Mouse (Mus musculus): ENCODE results near the gene Stum. TPM values are rescaled to one million over a fixed set of nuclear protein-coding genes. Genes with fewer than 3 reads are reported as not detected.

Stum gene
- total and polyA plus RNA-seq, 2 experiments, result 0.09 to 0.22 TPM

DNA sequence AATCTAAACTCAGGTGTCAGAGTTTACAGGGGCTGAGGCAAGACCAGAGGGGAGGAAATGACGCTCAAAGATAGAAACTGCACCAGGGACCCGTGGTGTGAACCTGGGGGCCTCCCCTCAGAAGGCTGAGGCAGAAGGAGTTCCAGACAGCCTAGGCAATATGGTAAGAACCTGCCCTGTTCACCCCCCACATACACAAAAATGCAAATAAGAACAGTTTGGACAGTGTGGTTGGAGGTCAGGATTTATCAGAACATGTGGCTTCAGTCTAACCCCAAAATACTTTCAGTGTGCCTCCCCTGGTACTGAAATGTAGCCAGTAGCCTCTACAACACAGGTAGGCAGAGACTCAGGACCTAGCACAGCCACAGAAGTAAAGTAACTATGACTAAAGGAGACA, 30.8 kb upstream of the Stum start:
- 76% methylated on average over 2 of the region's 2 CpGs for WGBS
- H3K27me3 ChIP-seq (ENCODE audit: control insufficient read depth, insufficient read depth, low read length), result no peaks in the 10 kb centered on the region
- no peaks in the 10 kb centered on the region for H3K79me2 ChIP-seq (ENCODE audit: control insufficient read depth, insufficient read depth, low read length)
- H3K27ac ChIP-seq (replicated peaks; ENCODE audit: insufficient read depth, low read depth, low read length), result no peak overlapping the region
- H3K9ac ChIP-seq (ENCODE audit: low read depth, low read length), result no peak overlapping the region
- no peak for DNase-seq (ENCODE audit: extremely low read depth, low read depth, low spot score)
- TF ChIP-seq POLR2A (IDR thresholded peaks at IDR 0.05; ENCODE audit: extremely low read depth, insufficient read depth, low read length) (no peak), CTCF (IDR thresholded peaks at IDR 0.05; ENCODE audit: low read depth, low read length) (no peak)
- no peaks in the 10 kb centered on the region for H3K36me3 ChIP-seq (ENCODE audit: control insufficient read depth, insufficient read depth, low read length)
- no peaks in the 10 kb centered on the region for H3K4me1 ChIP-seq (ENCODE audit: control insufficient read depth, insufficient read depth, low read length)
- no peak overlapping the region for H3K4me3 ChIP-seq (ENCODE audit: insufficient read depth, low read depth, low read length)

DNA sequence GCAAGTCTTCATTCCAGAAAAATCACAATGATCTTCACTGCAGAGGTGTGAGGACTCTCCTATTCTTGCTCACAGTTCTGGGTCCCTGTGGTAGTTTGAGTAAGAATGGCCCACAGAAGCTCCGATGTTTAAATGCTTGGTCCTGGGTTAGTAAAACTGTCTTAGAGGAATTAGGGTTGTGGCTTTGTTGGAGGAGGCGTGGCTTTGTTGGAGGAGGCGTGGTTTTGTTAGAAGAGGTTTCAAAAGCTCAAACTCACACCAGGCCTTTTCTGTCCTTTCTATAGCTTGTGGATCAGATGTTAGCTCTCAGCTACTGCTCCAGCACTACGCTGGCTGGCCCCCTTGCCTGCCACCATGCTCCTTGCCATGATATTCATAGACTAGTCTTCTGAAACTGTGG, 27.6 kb upstream of the Stum start:
- TF ChIP-seq POLR2A (IDR thresholded peaks at IDR 0.05; ENCODE audit: extremely low read depth, insufficient read depth, low read length) (no peak), CTCF (IDR thresholded peaks at IDR 0.05; ENCODE audit: low read depth, low read length) (no peak)
- Histone ChIP-seq H3K4me3 (ENCODE audit: insufficient read depth, low read depth, low read length) (no peak overlapping the region), H3K27me3 (ENCODE audit: control insufficient read depth, insufficient read depth, low read length) (no peaks in the 10 kb centered on the region), H3K79me2 (ENCODE audit: control insufficient read depth, insufficient read depth, low read length) (no peaks in the 10 kb centered on the region), H3K27ac (replicated peaks; ENCODE audit: insufficient read depth, low read depth, low read length) (no peak overlapping the region), H3K4me1 (ENCODE audit: control insufficient read depth, insufficient read depth, low read length) (no peaks in the 10 kb centered on the region), H3K36me3 (ENCODE audit: control insufficient read depth, insufficient read depth, low read length) (no peaks in the 10 kb centered on the region), H3K9ac (ENCODE audit: low read depth, low read length) (no peak overlapping the region)
- DNase-seq (ENCODE audit: extremely low read depth, low read depth, low spot score), result no peak
- WGBS, result 53% methylated on average over 4 of the region's 4 CpGs

DNA sequence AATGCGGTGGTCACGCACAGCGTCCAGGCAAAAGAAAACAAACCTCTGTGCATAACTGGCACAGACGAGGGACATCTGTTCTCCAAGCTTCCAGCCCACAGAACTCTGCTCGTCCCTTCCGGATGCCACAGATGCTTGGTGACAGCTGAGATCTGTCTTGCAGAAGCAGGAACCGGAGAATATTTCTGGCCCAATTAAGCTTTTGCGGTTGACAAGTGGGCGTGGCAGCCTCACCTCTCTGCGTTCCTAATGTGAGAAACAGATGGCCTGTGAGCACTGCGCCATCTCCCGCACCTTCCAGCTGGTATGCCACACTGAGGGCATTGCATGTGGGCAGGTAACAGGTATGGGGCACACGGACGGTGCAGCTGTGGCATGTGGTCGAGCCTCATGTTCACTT, 27.1 kb upstream of the Stum start:
- TF ChIP-seq POLR2A (IDR thresholded peaks at IDR 0.05; ENCODE audit: extremely low read depth, insufficient read depth, low read length) (no peak), CTCF (IDR thresholded peaks at IDR 0.05; ENCODE audit: low read depth, low read length) (no peak)
- Histone ChIP-seq H3K36me3 (ENCODE audit: control insufficient read depth, insufficient read depth, low read length) (no peaks in the 10 kb centered on the region), H3K27me3 (ENCODE audit: control insufficient read depth, insufficient read depth, low read length) (no peaks in the 10 kb centered on the region), H3K79me2 (ENCODE audit: control insufficient read depth, insufficient read depth, low read length) (no peaks in the 10 kb centered on the region), H3K4me1 (ENCODE audit: control insufficient read depth, insufficient read depth, low read length) (no peaks in the 10 kb centered on the region), H3K4me3 (ENCODE audit: insufficient read depth, low read depth, low read length) (no peak overlapping the region), H3K9ac (ENCODE audit: low read depth, low read length) (no peak overlapping the region), H3K27ac (replicated peaks; ENCODE audit: insufficient read depth, low read depth, low read length) (no peak overlapping the region)
- DNase-seq (ENCODE audit: extremely low read depth, low read depth, low spot score), result peak; percentile 4
- 71% methylated on average over 15 of the region's 15 CpGs for WGBS

DNA sequence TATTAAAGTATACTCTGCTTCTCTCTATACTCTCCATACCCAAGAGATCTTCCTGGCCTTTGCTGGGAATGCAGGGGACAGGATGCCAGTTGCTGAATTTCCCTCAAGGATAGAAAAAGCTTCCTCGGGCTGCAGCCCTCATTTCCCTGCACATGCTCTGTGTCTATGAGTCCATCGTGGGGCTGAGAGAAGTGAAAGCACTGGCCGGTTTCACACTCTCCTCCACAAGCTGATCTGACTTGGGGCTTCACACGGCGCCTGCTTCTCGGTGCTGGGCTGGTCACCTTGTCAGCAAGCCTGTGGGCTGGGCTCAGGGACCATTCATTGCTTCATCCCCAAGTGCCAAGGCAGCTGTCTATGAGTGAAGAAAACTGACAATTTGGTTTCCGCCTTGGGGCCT, 25.4 kb upstream of the Stum start:
- WGBS, result 72% methylated on average over 7 of the region's 7 CpGs
- Histone ChIP-seq H3K9ac (ENCODE audit: low read depth, low read length) (no peak overlapping the region), H3K27me3 (ENCODE audit: control insufficient read depth, insufficient read depth, low read length) (no peaks in the 10 kb centered on the region), H3K4me3 (ENCODE audit: insufficient read depth, low read depth, low read length) (no peak overlapping the region), H3K4me1 (ENCODE audit: control insufficient read depth, insufficient read depth, low read length) (no peaks in the 10 kb centered on the region), H3K36me3 (ENCODE audit: control insufficient read depth, insufficient read depth, low read length) (no peaks in the 10 kb centered on the region), H3K27ac (replicated peaks; ENCODE audit: insufficient read depth, low read depth, low read length) (no peak overlapping the region), H3K79me2 (ENCODE audit: control insufficient read depth, insufficient read depth, low read length) (no peaks in the 10 kb centered on the region)
- no peak for DNase-seq (ENCODE audit: extremely low read depth, low read depth, low spot score)
- TF ChIP-seq CTCF (IDR thresholded peaks at IDR 0.05; ENCODE audit: low read depth, low read length) (no peak), POLR2A (IDR thresholded peaks at IDR 0.05; ENCODE audit: extremely low read depth, insufficient read depth, low read length) (no peak)

DNA sequence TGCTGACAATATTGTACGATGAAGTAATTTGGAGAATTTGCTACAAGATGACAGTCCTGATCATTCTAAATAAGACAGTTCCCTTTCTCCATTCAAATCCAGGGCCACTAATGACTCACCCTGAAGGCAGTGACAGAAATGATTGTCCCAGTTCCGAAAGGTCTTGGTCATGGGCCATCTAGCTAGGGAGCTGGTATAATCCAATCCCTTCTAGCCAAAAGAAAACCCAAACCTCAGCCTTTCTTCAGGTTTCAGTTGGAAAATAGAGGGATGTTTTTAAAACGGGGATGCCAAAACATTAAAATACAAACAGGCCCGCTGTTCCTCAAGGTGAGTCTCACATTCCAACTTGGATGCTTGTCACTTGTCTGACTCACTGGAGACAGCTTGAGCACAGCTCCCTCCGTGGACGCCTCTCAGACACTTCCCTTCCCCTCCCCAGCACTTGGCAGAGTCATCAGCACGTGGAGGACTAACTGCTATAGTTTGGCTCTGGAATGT, 24.0 kb upstream of the Stum start:
- no peaks in the 10 kb centered on the region for H3K27me3 ChIP-seq (ENCODE audit: control insufficient read depth, insufficient read depth, low read length)
- no peaks in the 10 kb centered on the region for H3K36me3 ChIP-seq (ENCODE audit: control insufficient read depth, insufficient read depth, low read length)
- no peak for TF ChIP-seq CTCF (IDR thresholded peaks at IDR 0.05; ENCODE audit: low read depth, low read length)
- TF ChIP-seq POLR2A (IDR thresholded peaks at IDR 0.05; ENCODE audit: extremely low read depth, insufficient read depth, low read length), result no peak
- H3K9ac ChIP-seq (ENCODE audit: low read depth, low read length), result no peak overlapping the region
- H3K79me2 ChIP-seq (ENCODE audit: control insufficient read depth, insufficient read depth, low read length), result no peaks in the 10 kb centered on the region
- no peak overlapping the region for H3K4me3 ChIP-seq (ENCODE audit: insufficient read depth, low read depth, low read length)
- no peak for DNase-seq (ENCODE audit: extremely low read depth, low read depth, low spot score)
- no peak overlapping the region for H3K27ac ChIP-seq (replicated peaks; ENCODE audit: insufficient read depth, low read depth, low read length)
- 72% methylated on average over 7 of the region's 7 CpGs for WGBS
- H3K4me1 ChIP-seq (ENCODE audit: control insufficient read depth, insufficient read depth, low read length), result no peaks in the 10 kb centered on the region

DNA sequence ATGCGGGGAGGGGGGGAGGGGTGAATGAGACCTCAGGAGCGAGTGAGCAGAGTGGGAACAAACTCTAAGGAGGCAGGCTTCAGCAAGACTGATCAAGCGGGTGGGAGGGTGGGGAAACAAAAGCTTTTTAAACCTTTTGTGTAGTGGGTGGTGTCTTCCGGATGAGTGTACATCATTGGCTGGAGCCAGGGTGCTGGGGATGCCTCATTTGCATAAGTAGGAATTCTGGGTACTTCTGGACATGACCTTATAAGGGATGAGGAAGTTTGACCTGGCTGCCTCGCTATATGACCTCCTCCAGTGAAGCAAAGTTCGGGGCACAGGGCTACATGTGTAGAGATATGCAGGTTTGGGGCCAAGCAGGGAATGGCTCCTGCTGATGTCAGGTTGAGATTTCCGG, 23.0 kb upstream of the Stum start:
- Histone ChIP-seq H3K4me3 (ENCODE audit: insufficient read depth, low read depth, low read length) (no peak overlapping the region), H3K27me3 (ENCODE audit: control insufficient read depth, insufficient read depth, low read length) (no peaks in the 10 kb centered on the region), H3K9ac (ENCODE audit: low read depth, low read length) (no peak overlapping the region), H3K79me2 (ENCODE audit: control insufficient read depth, insufficient read depth, low read length) (no peaks in the 10 kb centered on the region), H3K36me3 (ENCODE audit: control insufficient read depth, insufficient read depth, low read length) (no peaks in the 10 kb centered on the region), H3K4me1 (ENCODE audit: control insufficient read depth, insufficient read depth, low read length) (no peaks in the 10 kb centered on the region), H3K27ac (replicated peaks; ENCODE audit: insufficient read depth, low read depth, low read length) (no peak overlapping the region)
- TF ChIP-seq CTCF (IDR thresholded peaks at IDR 0.05; ENCODE audit: low read depth, low read length) (no peak), POLR2A (IDR thresholded peaks at IDR 0.05; ENCODE audit: extremely low read depth, insufficient read depth, low read length) (no peak)
- no peak for DNase-seq (ENCODE audit: extremely low read depth, low read depth, low spot score)
- WGBS, result 85% methylated on average over 7 of the region's 7 CpGs
